Mouse (Mus musculus) embryonic facial prominence, embryonic 13.5 days (tissue): ENCODE measurements around the gene Dennd1a. TPM values are rescaled to one million over a fixed set of nuclear protein-coding genes. Genes with fewer than 3 reads are reported as not detected.

ENCODE experiments used
- ATAC-seq: fragments of 200-750 bp; cut with Nextera tagmentation; 2 replicates; pipeline ENCODE4 v1.8.0; 2017; ENCODE audit warnings: low read depth; ENCODE audit not compliant: insufficient number of reproducible peaks, insufficient read depth, low FRiP score, low TSS enrichment
- H3K27ac ChIP-seq: fragments of 300-500 bp; sonication (generic); 2 replicates; pipeline ENCODE4 v1.5.1; 2015; ENCODE audit warnings: moderate library complexity, mild to moderate bottlenecking, inconsistent platforms
- H3K27me3 ChIP-seq: fragments of 300-500 bp; sonication (generic); 2 replicates; pipeline ENCODE4 v1.6.1; 2015; ENCODE audit warnings: mild to moderate bottlenecking, inconsistent platforms
- H3K36me3 ChIP-seq: fragments of 300-500 bp; sonication (generic); 2 replicates; pipeline ENCODE4 v1.6.1; 2015; ENCODE audit warnings: mild to moderate bottlenecking, inconsistent platforms
- H3K4me1 ChIP-seq: fragments of 300-500 bp; sonication (generic); 2 replicates; pipeline ENCODE4 v1.6.1; 2015; ENCODE audit warnings: inconsistent platforms
- H3K4me2 ChIP-seq: fragments of 300-500 bp; sonication (generic); 2 replicates; pipeline ENCODE4 v1.6.1; 2015; ENCODE audit warnings: moderate library complexity, mild to moderate bottlenecking, inconsistent platforms
- H3K4me3 ChIP-seq: fragments of 300-500 bp; sonication (generic); 2 replicates; pipeline ENCODE4 v1.5.1; 2015; ENCODE audit warnings: mild to moderate bottlenecking, inconsistent platforms
- H3K9ac ChIP-seq: fragments of 300-500 bp; sonication (generic); 2 replicates; pipeline ENCODE4 v1.6.1; 2015; ENCODE audit warnings: mild to moderate bottlenecking, inconsistent platforms
- H3K9me3 ChIP-seq: fragments of 300-500 bp; sonication (generic); 2 replicates; pipeline ENCODE4 v1.6.1; 2016; ENCODE audit warnings: inconsistent platforms
- WGBS: fragments of 180-500 bp; shearing (Covaris S2); methylation state at CpG from one replicate; pipeline ENCODE4 v1.1.7; 2015; ENCODE audit warnings: mixed read lengths; 5-methylcytosine and 5-hydroxymethylcytosine counted together
- polyA plus RNA-seq: library from polyadenylated mRNA; unstranded; fragments of >200 nt; fragmentation: Nextera tagmentation; extraction: Ambion mirVana; gene quantifications from 2 replicates; pipeline ENCODE4 v1.2.1, GENCODE M21; 2015

The Dennd1a gene
- polyA plus RNA-seq, 1 experiment from 2014 or later: 15.5 TPM

GRCm38 (mm10) chr2:37776611-37777411 lies 510.4 kb downstream of the Dennd1a start:
- peak overlapping the region; percentile 28 for H3K4me3 ChIP-seq
- ATAC-seq: no peak
- 17% methylated on average over 20 of the region's 20 CpGs for whole genome bisulfite sequencing
- H3K36me3 ChIP-seq: no peaks in the 10 kb centered on the region
- H3K4me1 ChIP-seq: peaks cover 36% of the 10 kb centered on the region
- H3K27ac ChIP-seq: no peak overlapping the region
- peak overlapping the region; percentile 59; the same call in 1 of the 2 replicates for H3K9ac ChIP-seq
- peaks cover 45% of the 10 kb centered on the region for H3K27me3 ChIP-seq
- no peaks in the 10 kb centered on the region for H3K9me3 ChIP-seq
- H3K4me2 ChIP-seq: peak overlapping the region; percentile 58

- Histone ChIP-seq H3K27ac (no peak within 1 kb of the TSS), H3K4me1 (peaks cover 42% of the 10 kb centered on the region), H3K9me3 (no peaks in the 10 kb centered on the region), H3K27me3 (peaks cover 42% of the 10 kb centered on the region), H3K36me3 (no peaks in the 10 kb centered on the region), H3K9ac (peak within 1 kb of the TSS; percentile 59), H3K4me3 (peak within 1 kb of the TSS; percentile 28), H3K4me2 (peak within 1 kb of the TSS; percentile 58)
- 0 out of 2 replicates have a peak, but pooled peaks have one; percentile 3 for ATAC-seq
- WGBS: 6% methylated on average over 17 of the region's 18 CpGs
These were observed 511.2 kb downstream of the Dennd1a start, which contains the start of gene Crb2 for GRCm38 (mm10) chr2:37776016-37776415. TSS of gene Crb2 (plus strand) at chr2:37776249.

DNA sequence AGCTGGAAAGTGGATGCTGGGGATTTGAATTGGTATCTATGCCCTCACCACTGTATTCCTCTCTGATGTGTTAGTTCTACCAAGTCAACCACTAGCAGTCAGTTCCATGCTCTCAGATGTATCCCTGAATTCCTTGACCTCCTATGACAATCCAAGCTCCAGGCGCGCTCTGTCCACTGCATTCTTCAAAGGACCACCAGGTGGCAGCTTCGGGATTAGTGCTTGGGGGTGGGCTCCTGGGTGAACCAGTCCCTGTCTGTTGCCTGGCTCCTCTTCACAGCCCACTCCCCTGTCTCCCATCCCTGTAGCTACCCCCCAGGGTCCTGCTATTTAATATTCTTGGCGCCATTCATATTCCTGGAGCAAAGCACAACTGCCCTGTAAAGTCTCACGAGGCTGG lies 512.6 kb downstream of the Dennd1a start:
- Histone ChIP-seq H3K27ac (no peak overlapping the region), H3K4me2 (no peak overlapping the region), H3K9ac (no peak overlapping the region), H3K4me1 (peaks cover 42% of the 10 kb centered on the region), H3K36me3 (no peaks in the 10 kb centered on the region), H3K27me3 (peaks cover 37% of the 10 kb centered on the region), H3K9me3 (no peaks in the 10 kb centered on the region), H3K4me3 (no peak overlapping the region)
- WGBS: 13% methylated on average over 5 of the region's 5 CpGs
- no peak for ATAC-seq

DNA sequence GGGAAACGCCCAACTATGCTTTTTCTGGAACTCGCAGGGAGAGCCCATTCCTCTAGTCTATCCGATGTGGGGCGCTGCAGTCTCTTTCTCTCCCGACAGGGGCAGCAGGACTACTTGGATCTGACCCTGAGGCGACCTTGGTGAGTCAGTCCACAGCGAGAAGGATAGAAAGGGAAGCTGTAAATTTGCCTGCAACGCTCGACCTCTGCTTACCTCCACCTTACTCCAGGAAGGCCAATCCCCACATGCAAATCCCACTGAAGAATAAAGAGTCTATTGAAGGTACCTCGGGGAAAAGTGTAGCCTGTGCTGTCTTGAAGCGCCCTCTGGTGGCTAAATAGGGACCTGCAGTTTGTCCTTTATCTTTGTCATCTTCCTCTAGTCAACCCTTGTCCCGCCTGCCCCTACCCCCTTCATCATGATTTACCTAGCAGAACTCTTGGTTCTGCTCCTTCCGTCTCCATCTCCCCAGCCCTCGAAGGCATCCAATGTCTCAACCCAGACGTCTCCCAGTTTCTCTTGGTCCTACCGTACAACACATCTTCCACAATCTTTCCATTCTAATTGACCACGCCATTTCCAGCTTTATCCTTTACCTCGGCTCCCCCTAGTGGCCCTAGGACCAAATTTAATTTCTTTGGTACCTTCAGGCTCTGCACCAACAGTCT lies 515.4 kb downstream of the Dennd1a start:
- Histone ChIP-seq H3K4me3 (peak overlapping the region; percentile 38), H3K4me2 (peak overlapping the region; percentile 56), H3K27me3 (peaks cover 18% of the 10 kb centered on the region), H3K4me1 (peaks cover 57% of the 10 kb centered on the region), H3K36me3 (no peaks in the 10 kb centered on the region), H3K9me3 (no peaks in the 10 kb centered on the region), H3K9ac (no peak overlapping the region), H3K27ac (no peak overlapping the region)
- under 1% methylated on average over 18 of the region's 18 CpGs for WGBS
- peak; percentile 26 for ATAC-seq

- no peak overlapping the region for H3K4me2 ChIP-seq
- H3K9ac ChIP-seq: no peak overlapping the region
- H3K36me3 ChIP-seq: no peaks in the 10 kb centered on the region
- WGBS: 77% methylated on average over 8 of the region's 8 CpGs
- no peaks in the 10 kb centered on the region for H3K9me3 ChIP-seq
- H3K27ac ChIP-seq: no peak overlapping the region
- peaks cover 68% of the 10 kb centered on the region for H3K4me1 ChIP-seq
- H3K4me3 ChIP-seq: no peak overlapping the region
- ATAC-seq: no peak
- 0 out of 2 replicates have a peak, but pooled peaks cover 7% of the 10 kb centered on the region for H3K27me3 ChIP-seq
These were observed 517.4 kb downstream of the Dennd1a start for GRCm38 (mm10) chr2:37769793-37770192.

- H3K4me1 ChIP-seq: peaks cover 70% of the 10 kb centered on the region
- no peaks in the 10 kb centered on the region for H3K36me3 ChIP-seq
- H3K9ac ChIP-seq: no peak overlapping the region
- H3K27ac ChIP-seq: peak overlapping the region; percentile 35; the same call in 1 of the 2 replicates
- H3K4me3 ChIP-seq: no peak overlapping the region
- ATAC-seq: peak; percentile 35; the same call in 1 of the 2 replicates
- H3K4me2 ChIP-seq: no peak overlapping the region
- WGBS: 42% methylated on average over 2 of the region's 2 CpGs
- H3K9me3 ChIP-seq: no peaks in the 10 kb centered on the region
- 0 out of 2 replicates have a peak, but pooled peaks cover 10% of the 10 kb centered on the region for H3K27me3 ChIP-seq
These were observed 518.3 kb downstream of the Dennd1a start for GRCm38 (mm10) chr2:37768903-37769302.

GRCm38 (mm10) chr2:37767739-37768138 lies 519.5 kb downstream of the Dennd1a start:
- no peaks in the 10 kb centered on the region for H3K9me3 ChIP-seq
- peak overlapping the region; percentile 1; the same call in 1 of the 2 replicates for H3K27ac ChIP-seq
- H3K36me3 ChIP-seq: no peaks in the 10 kb centered on the region
- 58% methylated on average over 3 of the region's 3 CpGs for WGBS
- H3K4me3 ChIP-seq: no peak overlapping the region
- H3K4me2 ChIP-seq: no peak overlapping the region
- ATAC-seq: no peak
- H3K27me3 ChIP-seq: 0 out of 2 replicates have a peak, but pooled peaks cover 5% of the 10 kb centered on the region
- no peak overlapping the region for H3K9ac ChIP-seq
- peaks cover 70% of the 10 kb centered on the region for H3K4me1 ChIP-seq

DNA sequence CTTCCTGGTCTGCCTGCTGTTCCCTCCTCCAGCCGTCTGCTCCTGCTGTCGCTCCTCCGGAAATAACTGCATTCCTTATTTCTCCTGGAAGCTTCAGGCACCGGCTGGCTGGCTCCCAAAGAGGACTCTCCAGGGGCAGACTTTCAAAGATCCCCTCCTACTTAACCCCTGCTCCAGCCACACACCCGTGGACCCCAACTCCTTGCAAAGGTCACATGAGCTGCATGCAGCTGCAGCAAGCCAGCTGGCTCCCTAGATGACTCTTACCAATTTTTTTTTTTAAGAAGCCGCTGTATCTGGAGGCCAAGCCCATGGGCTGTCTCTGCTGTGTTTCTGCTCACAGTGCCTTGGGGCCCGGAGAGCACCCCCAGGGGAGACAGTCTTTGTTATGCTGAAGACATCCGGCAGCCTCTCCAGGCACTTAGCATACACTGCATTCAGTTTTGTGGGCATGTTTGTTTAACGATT lies 520.1 kb downstream of the Dennd1a start:
- ATAC-seq: no peak
- Histone ChIP-seq H3K4me3 (no peak overlapping the region), H3K4me2 (no peak overlapping the region), H3K9me3 (no peaks in the 10 kb centered on the region), H3K9ac (peak overlapping the region; percentile 27; the same call in 1 of the 2 replicates), H3K4me1 (peaks cover 70% of the 10 kb centered on the region), H3K36me3 (no peaks in the 10 kb centered on the region), H3K27me3 (0 out of 2 replicates have a peak, but pooled peaks cover 5% of the 10 kb centered on the region), H3K27ac (no peak overlapping the region)
- 6% methylated on average over 9 of the region's 9 CpGs for WGBS

DNA sequence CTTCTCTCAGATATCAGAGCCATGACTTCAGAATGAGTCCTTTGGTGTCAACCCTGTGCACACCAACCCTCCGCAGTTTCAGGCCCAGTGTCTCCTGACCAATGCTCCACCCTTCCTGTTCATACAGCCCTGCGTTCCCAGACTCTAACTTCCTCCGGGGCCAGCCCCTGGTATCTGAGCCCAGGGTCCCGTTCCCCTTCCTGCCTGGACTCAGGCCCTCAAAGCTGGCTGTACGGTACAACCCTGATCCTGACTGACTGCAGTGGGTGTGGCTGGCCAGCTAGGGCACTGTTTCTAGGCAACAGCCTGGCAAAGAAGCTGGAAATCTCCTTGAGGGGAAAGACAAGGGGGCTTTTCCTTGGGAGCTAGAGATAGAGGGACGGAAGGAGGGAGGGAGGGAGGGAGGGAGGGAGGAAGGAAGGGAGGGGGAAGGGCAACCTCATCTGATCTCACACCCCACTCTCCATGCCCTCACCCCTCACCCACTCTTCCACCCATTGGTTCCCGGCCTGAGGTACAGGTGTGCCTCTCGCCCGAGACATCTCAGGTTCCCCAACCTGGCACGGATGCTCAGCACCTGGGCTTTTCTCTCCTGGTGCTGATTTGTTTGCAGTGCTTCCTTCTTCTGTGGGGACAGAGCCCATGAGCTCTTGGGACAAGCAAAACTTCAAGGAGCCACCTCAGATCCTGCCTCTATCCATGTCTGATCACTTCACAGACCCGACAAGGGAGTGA lies 521.0 kb downstream of the Dennd1a start:
- ATAC-seq: no peak
- no peak overlapping the region for H3K9ac ChIP-seq
- H3K9me3 ChIP-seq: no peaks in the 10 kb centered on the region
- H3K4me3 ChIP-seq: no peak overlapping the region
- H3K27me3 ChIP-seq: peaks cover 5% of the 10 kb centered on the region; the same call in 1 of the 2 replicates
- no peak overlapping the region for H3K4me2 ChIP-seq
- H3K27ac ChIP-seq: no peak overlapping the region
- H3K36me3 ChIP-seq: no peaks in the 10 kb centered on the region
- peaks cover 64% of the 10 kb centered on the region for H3K4me1 ChIP-seq
- WGBS: 41% methylated on average over 10 of the region's 11 CpGs

- H3K4me2 ChIP-seq: no peak overlapping the region; the same call in 1 of the 2 replicates
- no peak overlapping the region for H3K9ac ChIP-seq
- 32% methylated on average over 21 of the region's 21 CpGs for WGBS
- H3K36me3 ChIP-seq: no peaks in the 10 kb centered on the region
- H3K4me3 ChIP-seq: no peak overlapping the region
- H3K27me3 ChIP-seq: peaks cover 5% of the 10 kb centered on the region; the same call in 1 of the 2 replicates
- no peak overlapping the region for H3K27ac ChIP-seq
- H3K4me1 ChIP-seq: peaks cover 54% of the 10 kb centered on the region
- H3K9me3 ChIP-seq: no peaks in the 10 kb centered on the region
- ATAC-seq: no peak
These were observed 522.1 kb downstream of the Dennd1a start for GRCm38 (mm10) chr2:37765082-37765483.

GRCm38 (mm10) chr2:37764514-37764913 lies 522.7 kb downstream of the Dennd1a start:
- WGBS: 73% methylated on average over 2 of the region's 2 CpGs
- Histone ChIP-seq H3K9me3 (no peaks in the 10 kb centered on the region), H3K4me3 (no peak overlapping the region), H3K4me1 (peaks cover 48% of the 10 kb centered on the region), H3K27me3 (peaks cover 5% of the 10 kb centered on the region; the same call in 1 of the 2 replicates), H3K4me2 (no peak overlapping the region), H3K9ac (no peak overlapping the region), H3K36me3 (no peaks in the 10 kb centered on the region), H3K27ac (no peak overlapping the region)
- no peak for ATAC-seq
